Mouse (Mus musculus) heart, embryonic 14.5 days (tissue): Measurements from ENCODE around the gene 9130409I23Rik. TPM values are rescaled to one million over a fixed set of nuclear protein-coding genes. Genes with fewer than 3 reads are reported as not detected.

Experiments
- ATAC-seq: fragments of 200-750 bp; cut with Nextera tagmentation; 2 replicates; pipeline ENCODE4 v1.8.0; 2017; ENCODE audit warnings: low read depth, moderate TSS enrichment; ENCODE audit not compliant: insufficient number of reproducible peaks, insufficient read depth, low FRiP score
- H3K27ac ChIP-seq, 2 experiments: fragments of 200-500 bp in 1 of 2; fragments of 300-500 bp in 1 of 2; sonication (generic) in 1 of 2; replicated peaks in 1 of 2; 2 replicates each; pipeline ENCODE4 v1.5.1; 2012 to 2014; ENCODE audit warnings: low read depth in 2 of 2, low read length in 2 of 2, control low read depth in 1 of 2, mild to moderate bottlenecking in 1 of 2, mixed read lengths in 1 of 2; ENCODE audit not compliant: control insufficient read depth in 1 of 2, insufficient read depth in 1 of 2
- H3K27me3 ChIP-seq: fragments of 300-500 bp; sonication (generic); 2 replicates; pipeline ENCODE4 v1.6.1; 2014; ENCODE audit warnings: mild to moderate bottlenecking, low read length, control low read depth; ENCODE audit not compliant: control insufficient read depth, insufficient read depth
- H3K36me3 ChIP-seq: fragments of 300-500 bp; sonication (generic); 2 replicates; pipeline ENCODE4 v1.6.1; 2014; ENCODE audit warnings: mild to moderate bottlenecking, control low read depth, low read length, mixed read lengths; ENCODE audit not compliant: control insufficient read depth, insufficient read depth
- H3K4me1 ChIP-seq, 2 experiments: fragments of 200-500 bp in 1 of 2; fragments of 300-500 bp in 1 of 2; sonication (generic) in 1 of 2; 2 replicates each; pipeline ENCODE4 v1.6.1; 2012 to 2014; ENCODE audit warnings: low read length in 2 of 2, control low read depth in 1 of 2, mixed read lengths in 1 of 2; ENCODE audit not compliant: control insufficient read depth in 2 of 2, insufficient read depth in 2 of 2
- H3K4me2 ChIP-seq: fragments of 300-500 bp; sonication (generic); 2 replicates; pipeline ENCODE4 v1.6.1; 2014; ENCODE audit warnings: mild to moderate bottlenecking, low read length
- H3K4me3 ChIP-seq, 2 experiments: fragments of 200-500 bp in 1 of 2; fragments of 300-500 bp in 1 of 2; sonication (generic) in 1 of 2; 2 replicates each; pipeline ENCODE4 v1.5.1; 2012 to 2014; ENCODE audit warnings: low read length in 2 of 2, mild to moderate bottlenecking in 2 of 2, control low read depth in 1 of 2, low read depth in 1 of 2, moderate library complexity in 1 of 2; ENCODE audit not compliant: control insufficient read depth in 1 of 2, insufficient read depth in 1 of 2
- H3K9ac ChIP-seq: fragments of 300-500 bp; sonication (generic); 2 replicates; pipeline ENCODE4 v1.6.1; 2014; ENCODE audit warnings: mild to moderate bottlenecking, low read length
- H3K9me3 ChIP-seq: fragments of 300-500 bp; sonication (generic); 2 replicates; pipeline ENCODE4 v1.6.1; 2016; ENCODE audit warnings: low read length, control low read depth; ENCODE audit not compliant: control insufficient read depth
- WGBS: fragments of 180-500 bp; shearing (Covaris S2); extraction: QIAGEN DNeasy Blood & Tissue Kit; methylation state at CpG from one replicate; pipeline ENCODE4 v1.1.7; 2014; 5-methylcytosine and 5-hydroxymethylcytosine counted together
- polyA plus RNA-seq: library from polyadenylated mRNA; unstranded; fragments of >200 nt; fragmentation: Nextera tagmentation; extraction: Ambion mirVana; gene quantifications from 2 replicates; pipeline ENCODE4 v1.2.1, GENCODE M21; 2014

The 9130409I23Rik gene
- not detected in 2 replicates for polyA plus RNA-seq

DNA sequence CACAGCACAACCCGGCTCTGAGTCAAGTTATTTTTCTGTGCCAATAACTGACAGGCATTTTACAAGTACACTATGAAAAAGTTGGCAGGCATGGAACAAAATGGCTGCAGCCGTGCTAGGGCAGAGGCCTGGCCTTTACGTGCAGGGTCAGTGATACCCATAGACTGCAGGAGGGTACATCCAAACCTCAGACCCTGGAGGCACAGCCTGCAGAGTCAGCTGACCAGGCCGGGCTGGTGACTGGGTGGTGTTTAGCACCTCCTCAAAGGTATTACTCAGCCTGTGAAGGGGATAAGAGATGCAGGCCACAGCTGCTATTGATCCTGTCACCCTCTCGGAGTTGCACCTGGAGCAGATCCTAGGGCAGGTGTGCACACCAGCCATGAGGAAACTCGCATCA, at the start of gene 9130409I23Rik:
Gene 9130409I23Rik (plus strand): TSS at position 301 of the 400 bp plus-strand sequence.
- H3K4me1 ChIP-seq, result no peaks in the 10 kb centered on the region
- no peak within 1 kb of the TSS for H3K4me3 ChIP-seq
- H3K27me3 ChIP-seq, result no peaks in the 10 kb centered on the region
- no peaks in the 10 kb centered on the region for H3K36me3 ChIP-seq
- no peak for ATAC-seq
- H3K9me3 ChIP-seq, result no peaks in the 10 kb centered on the region
- no peak within 1 kb of the TSS for H3K27ac ChIP-seq
- 73% methylated on average over 6 of the region's 6 CpGs for WGBS
- no peak within 1 kb of the TSS for H3K4me2 ChIP-seq
- H3K9ac ChIP-seq, result no peak within 1 kb of the TSS

DNA sequence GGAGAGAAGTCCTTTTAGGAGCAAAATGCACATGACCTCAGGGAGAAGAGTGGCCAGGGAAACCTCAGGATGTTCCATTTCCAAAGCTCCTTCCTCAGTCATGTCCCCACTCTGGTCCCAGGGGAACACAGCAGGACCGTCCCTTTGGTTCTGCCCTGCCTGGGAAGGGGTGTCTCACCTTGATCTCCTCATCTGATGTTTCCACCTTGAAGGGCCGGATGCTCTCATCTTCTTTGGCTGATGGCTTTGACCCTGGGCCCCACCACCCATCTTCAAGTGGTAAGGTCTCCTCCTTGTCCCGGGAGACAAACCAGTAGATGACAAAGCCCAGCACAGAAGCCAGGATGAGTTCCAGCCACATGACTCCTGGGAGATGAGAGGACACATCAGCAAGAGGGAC, 49.4 kb upstream of the 9130409I23Rik start:
- no peak overlapping the region for H3K9ac ChIP-seq
- H3K27ac ChIP-seq, result no peak overlapping the region
- no peaks in the 10 kb centered on the region for H3K36me3 ChIP-seq
- H3K9me3 ChIP-seq, result no peaks in the 10 kb centered on the region
- no peak overlapping the region for H3K4me2 ChIP-seq
- no peaks in the 10 kb centered on the region for H3K27me3 ChIP-seq
- WGBS, result 69% methylated on average over 3 of the region's 3 CpGs
- peaks cover 0 to 9% of the 10 kb centered on the region in 2 experiments; a peak in 3 of 4 replicates for H3K4me1 ChIP-seq
- H3K4me3 ChIP-seq, result no peak overlapping the region
- ATAC-seq, result no peak

DNA sequence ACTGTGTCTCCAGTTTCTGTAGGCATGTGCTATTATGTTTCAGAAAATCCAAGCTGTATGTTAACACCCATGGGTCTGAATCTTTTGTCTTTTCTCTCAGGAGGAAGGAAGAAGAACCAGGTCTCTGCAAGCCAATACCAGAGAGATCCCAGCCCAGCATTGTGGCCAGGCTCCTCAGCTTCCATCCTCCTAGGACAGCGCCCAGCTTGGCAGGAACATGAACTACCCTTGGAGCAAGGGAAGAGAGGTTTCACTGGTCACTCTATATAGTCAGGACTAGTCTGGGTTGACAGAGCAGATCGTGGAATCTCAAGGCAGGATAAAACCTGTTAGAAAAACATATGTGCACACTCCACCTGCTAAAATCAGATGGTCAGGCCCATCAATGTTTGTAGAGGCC, 47.2 kb upstream of the 9130409I23Rik start:
- H3K4me2 ChIP-seq, result no peak overlapping the region
- peaks cover 0 to 9% of the 10 kb centered on the region in 2 experiments; a peak in 3 of 4 replicates for H3K4me1 ChIP-seq
- no peaks in the 10 kb centered on the region for H3K9me3 ChIP-seq
- no peak for ATAC-seq
- no peaks in the 10 kb centered on the region for H3K27me3 ChIP-seq
- WGBS, result 77% methylated on average over 2 of the region's 2 CpGs
- no peaks in the 10 kb centered on the region for H3K36me3 ChIP-seq
- no peak overlapping the region for H3K27ac ChIP-seq
- H3K4me3 ChIP-seq, result no peak overlapping the region
- no peak overlapping the region for H3K9ac ChIP-seq

DNA sequence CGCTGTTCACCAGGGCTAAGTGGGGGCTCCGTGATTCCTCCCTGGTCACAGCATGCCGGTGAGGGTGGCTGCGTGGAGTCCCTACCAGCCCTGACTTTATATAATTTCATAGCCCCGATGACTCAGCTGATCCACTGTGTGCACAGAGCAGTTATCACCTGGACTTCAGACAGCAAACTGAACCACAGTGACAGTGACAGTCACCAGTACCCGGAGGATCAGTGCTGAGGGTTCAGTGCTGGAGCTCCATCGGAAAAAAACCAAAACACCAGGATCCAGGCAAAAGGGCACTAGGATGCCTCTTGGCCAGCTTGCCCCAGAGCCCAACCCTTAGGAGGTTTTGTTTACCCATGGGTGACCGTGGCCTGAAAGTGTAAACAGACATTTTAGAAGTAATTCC, 45.7 kb upstream of the 9130409I23Rik start:
- no peaks in the 10 kb centered on the region for H3K27me3 ChIP-seq
- no peak overlapping the region for H3K4me2 ChIP-seq
- no peak overlapping the region for H3K4me3 ChIP-seq
- H3K9me3 ChIP-seq, result no peaks in the 10 kb centered on the region
- no peak overlapping the region for H3K9ac ChIP-seq
- ATAC-seq, result no peak
- H3K27ac ChIP-seq, result no peak overlapping the region
- H3K4me1 ChIP-seq, result peaks cover 5 to 12% of the 10 kb centered on the region in 2 experiments
- WGBS, result 76% methylated on average over 8 of the region's 8 CpGs
- no peaks in the 10 kb centered on the region for H3K36me3 ChIP-seq

DNA sequence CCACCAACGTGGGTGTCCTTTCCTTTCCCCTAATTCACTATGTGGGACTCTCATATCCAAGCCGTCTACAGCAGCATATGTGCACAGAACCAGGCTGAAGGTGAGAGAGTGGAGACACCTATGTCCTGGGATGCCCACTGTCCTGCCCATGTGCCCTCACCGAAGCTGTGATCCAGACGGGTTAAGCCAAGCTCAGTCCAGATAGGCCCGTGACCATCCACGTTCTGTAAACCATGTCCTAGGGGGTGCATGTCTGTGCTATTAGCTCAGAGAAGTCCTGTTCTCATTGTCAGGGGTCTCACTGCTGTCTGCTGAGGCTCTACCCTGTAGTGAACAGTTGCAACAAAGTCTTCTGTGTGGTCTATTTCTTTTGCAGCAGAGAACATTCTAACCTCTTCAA, 43.2 kb upstream of the 9130409I23Rik start:
- Histone ChIP-seq H3K4me2 (no peak overlapping the region), H3K36me3 (no peaks in the 10 kb centered on the region), H3K27me3 (no peaks in the 10 kb centered on the region), H3K9ac (no peak overlapping the region), H3K4me3 (no peak overlapping the region), H3K9me3 (no peaks in the 10 kb centered on the region), H3K4me1 (peaks cover 5 to 9% of the 10 kb centered on the region in 2 experiments), H3K27ac (no peak overlapping the region)
- ATAC-seq, result no peak
- WGBS, result 76% methylated on average over 6 of the region's 6 CpGs

DNA sequence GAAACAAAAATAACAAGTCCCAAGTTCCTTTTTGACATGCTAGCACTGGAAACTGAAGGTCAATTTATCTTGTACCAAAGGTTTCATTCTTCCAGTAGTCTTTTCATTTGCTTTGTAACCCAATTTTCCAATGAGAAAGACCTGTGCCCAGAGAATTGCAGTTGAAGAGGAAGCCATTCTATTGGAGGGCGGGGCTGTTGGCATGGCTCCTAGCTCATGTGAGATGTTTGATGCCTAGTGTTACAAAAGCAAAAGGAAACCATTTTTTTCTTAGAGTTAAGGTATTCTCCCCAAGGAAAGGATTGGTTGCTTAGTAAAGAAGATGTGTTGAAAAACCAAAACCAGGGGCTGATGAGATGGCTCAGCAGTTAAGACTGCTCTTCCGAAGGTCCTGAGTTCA, 42.8 kb upstream of the 9130409I23Rik start:
- WGBS, result 90% methylated on average over 2 of the region's 2 CpGs
- no peaks in the 10 kb centered on the region for H3K9me3 ChIP-seq
- H3K27ac ChIP-seq, result no peak overlapping the region
- no peak overlapping the region for H3K4me2 ChIP-seq
- H3K4me3 ChIP-seq, result no peak overlapping the region
- no peaks in the 10 kb centered on the region for H3K27me3 ChIP-seq
- H3K4me1 ChIP-seq, result peaks cover 5 to 9% of the 10 kb centered on the region in 2 experiments
- no peak overlapping the region for H3K9ac ChIP-seq
- no peak for ATAC-seq
- H3K36me3 ChIP-seq, result no peaks in the 10 kb centered on the region

DNA sequence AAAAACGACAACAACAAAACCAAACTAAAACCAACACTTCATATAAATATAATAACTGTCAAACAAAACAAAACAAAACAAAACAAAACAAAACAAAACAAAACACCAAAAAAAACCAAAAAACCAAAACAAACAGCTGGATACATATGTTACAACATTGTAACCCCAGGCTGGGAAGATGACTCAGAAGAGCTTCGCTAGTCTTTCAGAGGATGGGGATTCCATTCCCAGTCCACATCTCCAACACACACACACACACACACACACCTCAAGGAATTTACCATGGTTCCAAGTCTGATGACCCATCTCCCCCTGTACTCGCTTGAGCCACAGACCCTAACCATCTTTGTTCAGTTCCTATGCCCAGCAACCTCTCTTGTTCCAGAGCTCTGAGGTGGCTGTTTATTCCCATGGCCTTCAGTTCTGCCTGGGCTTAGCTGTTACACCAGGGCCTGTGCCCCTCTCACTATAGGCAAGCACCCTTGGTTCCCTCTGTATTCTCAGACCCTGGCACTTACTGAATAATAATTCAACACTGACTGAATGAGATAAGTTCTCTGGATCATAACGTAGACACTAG, 41.9 kb upstream of the 9130409I23Rik start:
- H3K27ac ChIP-seq, result no peak overlapping the region
- H3K4me2 ChIP-seq, result no peak overlapping the region
- no peak for ATAC-seq
- no peaks in the 10 kb centered on the region for H3K27me3 ChIP-seq
- H3K9me3 ChIP-seq, result no peaks in the 10 kb centered on the region
- WGBS, result 83% methylated on average over 4 of the region's 4 CpGs
- H3K36me3 ChIP-seq, result no peaks in the 10 kb centered on the region
- no peak overlapping the region for H3K4me3 ChIP-seq
- H3K4me1 ChIP-seq, result peaks cover 5 to 9% of the 10 kb centered on the region in 2 experiments
- no peak overlapping the region for H3K9ac ChIP-seq

DNA sequence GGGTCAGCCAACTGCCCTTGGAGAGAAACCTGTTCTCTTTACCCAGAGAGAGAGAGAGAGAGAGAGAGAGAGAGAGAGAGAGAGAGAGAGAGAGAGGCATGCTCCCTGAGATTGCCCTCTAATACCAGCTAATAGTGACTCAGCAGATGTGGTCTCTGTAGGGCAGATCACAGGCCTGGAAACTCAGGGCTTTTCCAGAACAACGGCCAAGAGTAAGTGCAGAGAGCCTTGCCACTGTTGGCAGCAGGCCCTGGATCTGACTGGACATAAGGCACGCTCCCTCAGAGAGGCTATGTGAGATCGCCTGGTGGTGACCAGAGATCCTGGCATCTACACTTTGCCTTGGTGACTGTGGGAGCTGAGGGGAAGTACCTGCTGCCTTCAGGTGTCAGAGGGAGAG, 41.3 kb upstream of the 9130409I23Rik start:
- Histone ChIP-seq H3K4me2 (no peak overlapping the region), H3K4me3 (no peak overlapping the region), H3K27ac (peak overlapping the region in 1 of 2 experiments; percentile 21; a peak in 2 of 4 replicates), H3K36me3 (no peaks in the 10 kb centered on the region), H3K27me3 (no peaks in the 10 kb centered on the region), H3K4me1 (peaks cover 5 to 9% of the 10 kb centered on the region in 2 experiments), H3K9ac (no peak overlapping the region), H3K9me3 (no peaks in the 10 kb centered on the region)
- ATAC-seq, result peak; percentile 75; the same call in 1 of the 2 replicates
- 29% methylated on average over 3 of the region's 3 CpGs for WGBS
